Mouse (Mus musculus) liver, adult 2 months (tissue): ENCODE data around the gene Gm11549.

Experiments used
- CTCF ChIP-seq: fragments of 200-500 bp; IDR thresholded peaks from 2 replicates; pipeline ENCODE4 v1.5.1; 2011; ENCODE audit warnings: low read depth, low read length, control low read depth
- POLR2A ChIP-seq: fragments of 200-500 bp; IDR thresholded peaks from 2 replicates; pipeline ENCODE4 v1.6.1; 2011; ENCODE audit warnings: low read length, control low read depth; ENCODE audit not compliant: insufficient read depth; ENCODE audit errors: extremely low read depth

GRCm38 (mm10) chr3:36494613-36495012 is 27.0 kb downstream of the Gm11549 start:
- TF ChIP-seq CTCF, result no peak
- TF ChIP-seq POLR2A, result no peak
